Mouse (Mus musculus): ENCODE results near the gene Maf.

DNA sequence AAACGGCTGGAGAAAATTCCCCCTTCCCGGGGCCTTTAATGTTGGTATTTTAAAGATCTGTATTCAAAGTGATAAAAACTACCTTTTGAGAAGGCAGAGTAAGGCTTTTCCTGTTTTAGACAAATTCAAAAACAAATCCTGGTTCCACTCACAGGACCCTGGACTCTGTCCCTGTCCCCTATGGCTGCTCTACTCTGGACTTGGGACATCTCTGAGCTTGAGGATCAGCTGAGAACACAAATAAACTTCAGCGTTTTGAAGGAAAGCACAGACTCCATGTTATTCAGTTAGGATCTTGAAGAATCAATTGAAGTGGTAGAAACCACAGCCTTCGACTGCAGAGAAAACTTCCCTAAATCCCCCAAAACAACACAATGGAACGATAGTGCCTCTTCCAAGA is 8.4 kb downstream of the Maf start:
- TF ChIP-seq CTCF (IDR thresholded peaks at IDR 0.05; ENCODE audit: low read depth) (no peak), EP300 (IDR thresholded peaks at IDR 0.05; ENCODE audit: low read depth) (no peak)

All from liver, postnatal 0 days (tissue).